Mouse (Mus musculus): ENCODE data around the gene Olfr799. TPM values are rescaled to one million over a fixed set of nuclear protein-coding genes. Genes with fewer than 3 reads are reported as not detected.

Olfr799 gene
- polyA plus RNA-seq, 1 experiment from 2014 or later: not detected

GRCm38 (mm10) chr10:129694186-129694585 lies 56.9 kb downstream of the Olfr799 start, which contains the start of gene Olfr803:
Olfr803 (minus strand) TSS chr10:129694286.
- no peak within 1 kb of the TSS for H3K4me3 ChIP-seq (replicated peaks; ENCODE audit: low read length)
- no peak within 1 kb of the TSS for H3K9ac ChIP-seq (ENCODE audit: low read length)
- 73% methylated on average over 2 of the region's 2 CpGs for WGBS

More at GRCm38 (mm10) chr10:129694186-129694585, 56.9 kb downstream of the Olfr799 start, which contains the start of gene Olfr803:
- Histone ChIP-seq H3K27me3 (ENCODE audit: control insufficient read depth, insufficient read depth, low read length) (no peaks in the 10 kb centered on the region), H3K36me3 (ENCODE audit: control insufficient read depth, insufficient read depth, low read length) (no peaks in the 10 kb centered on the region), H3K4me1 (ENCODE audit: control insufficient read depth, insufficient read depth, low read length) (no peaks in the 10 kb centered on the region), H3K4me2 (ENCODE audit: low read depth, low read length) (no peak within 1 kb of the TSS), H3K27ac (ENCODE audit: low read length) (no peak within 1 kb of the TSS), H3K9me3 (replicated peaks; ENCODE audit: control insufficient read depth, low read length) (no peaks in the 10 kb centered on the region)
- ATAC-seq (ENCODE audit: insufficient read depth, low FRiP score): no peak

Other genes with a start within 250 kb of the Olfr799 start
- gene Olfr785, start 232.1 kb upstream of the Olfr799 start, polyA plus RNA-seq (2015; fragmentation: Nextera tagmentation; extraction: Ambion mirVana): not detected in 2 replicates
- not detected in 2 replicates for gene Olfr786, start 210.2 kb upstream of the Olfr799 start, polyA plus RNA-seq (2015; fragmentation: Nextera tagmentation; extraction: Ambion mirVana)
- gene Olfr787, start 175.6 kb upstream of the Olfr799 start, polyA plus RNA-seq (2015; fragmentation: Nextera tagmentation; extraction: Ambion mirVana): not detected in 2 replicates
- not detected in 2 replicates for gene Olfr788, start 166.5 kb upstream of the Olfr799 start, polyA plus RNA-seq (2015; fragmentation: Nextera tagmentation; extraction: Ambion mirVana)
- not detected in 2 replicates for gene Olfr789, start 152.7 kb upstream of the Olfr799 start, polyA plus RNA-seq (2015; fragmentation: Nextera tagmentation; extraction: Ambion mirVana)
- not detected in 2 replicates for gene Olfr790, start 139.0 kb upstream of the Olfr799 start, polyA plus RNA-seq (2015; fragmentation: Nextera tagmentation; extraction: Ambion mirVana)
- gene Olfr791, start 115.7 kb upstream of the Olfr799 start, polyA plus RNA-seq (2015; fragmentation: Nextera tagmentation; extraction: Ambion mirVana): not detected in 2 replicates
- not detected in 2 replicates for gene Olfr792, start 98.3 kb upstream of the Olfr799 start, polyA plus RNA-seq (2015; fragmentation: Nextera tagmentation; extraction: Ambion mirVana)
- gene Olfr794, start 69.8 kb upstream of the Olfr799 start, polyA plus RNA-seq (2015; fragmentation: Nextera tagmentation; extraction: Ambion mirVana): not detected in 2 replicates
- gene Olfr796, start 24.9 kb upstream of the Olfr799 start, polyA plus RNA-seq (2015; fragmentation: Nextera tagmentation; extraction: Ambion mirVana): not detected in 2 replicates
- not detected in 2 replicates for gene Olfr798, start 9.6 kb upstream of the Olfr799 start, polyA plus RNA-seq (2015; fragmentation: Nextera tagmentation; extraction: Ambion mirVana)
- not detected in 2 replicates for gene Olfr800, start 20.2 kb downstream of the Olfr799 start, polyA plus RNA-seq (2015; fragmentation: Nextera tagmentation; extraction: Ambion mirVana)
- gene Olfr801, start 36.4 kb downstream of the Olfr799 start, polyA plus RNA-seq (2015; fragmentation: Nextera tagmentation; extraction: Ambion mirVana): not detected in 2 replicates
- gene Olfr802, start 50.7 kb downstream of the Olfr799 start, polyA plus RNA-seq (2015; fragmentation: Nextera tagmentation; extraction: Ambion mirVana): not detected in 2 replicates
- not detected in 2 replicates for gene Olfr803, start 56.8 kb downstream of the Olfr799 start, polyA plus RNA-seq (2015; fragmentation: Nextera tagmentation; extraction: Ambion mirVana)
- gene Olfr804, start 65.7 kb downstream of the Olfr799 start, polyA plus RNA-seq (2015; fragmentation: Nextera tagmentation; extraction: Ambion mirVana): not detected in 2 replicates
- not detected in 2 replicates for gene Olfr805, start 91.9 kb downstream of the Olfr799 start, polyA plus RNA-seq (2015; fragmentation: Nextera tagmentation; extraction: Ambion mirVana)
- gene Olfr806, start 104.4 kb downstream of the Olfr799 start, polyA plus RNA-seq (2015; fragmentation: Nextera tagmentation; extraction: Ambion mirVana): not detected in 2 replicates
- gene Olfr807, start 120.3 kb downstream of the Olfr799 start, polyA plus RNA-seq (2015; fragmentation: Nextera tagmentation; extraction: Ambion mirVana): not detected in 2 replicates
- gene Olfr808, start 128.0 kb downstream of the Olfr799 start, polyA plus RNA-seq (2015; fragmentation: Nextera tagmentation; extraction: Ambion mirVana): not detected in 2 replicates
- gene Olfr809, start 137.2 kb downstream of the Olfr799 start, polyA plus RNA-seq (2015; fragmentation: Nextera tagmentation; extraction: Ambion mirVana): not detected in 2 replicates
- gene Olfr810, start 157.4 kb downstream of the Olfr799 start, polyA plus RNA-seq (2015; fragmentation: Nextera tagmentation; extraction: Ambion mirVana): not detected in 2 replicates
- not detected in 2 replicates for gene Olfr811, start 166.9 kb downstream of the Olfr799 start, polyA plus RNA-seq (2015; fragmentation: Nextera tagmentation; extraction: Ambion mirVana)
- not detected in 2 replicates for gene Olfr812, start 208.6 kb downstream of the Olfr799 start, polyA plus RNA-seq (2015; fragmentation: Nextera tagmentation; extraction: Ambion mirVana)
- not detected in 2 replicates for gene Olfr813, start 217.9 kb downstream of the Olfr799 start, polyA plus RNA-seq (2015; fragmentation: Nextera tagmentation; extraction: Ambion mirVana)
- not detected in 2 replicates for gene Olfr814, start 242.4 kb downstream of the Olfr799 start, polyA plus RNA-seq (2015; fragmentation: Nextera tagmentation; extraction: Ambion mirVana)